Mouse (Mus musculus): ENCODE results near the gene Klrb1a. TPM values are rescaled to one million over a fixed set of nuclear protein-coding genes. Genes with fewer than 3 reads are reported as not detected.

The Klrb1a gene
- not detected for polyA plus RNA-seq (2014; fragmentation: Illumina TruSeq; extraction: RNeasy Lipid Tissue Mini Kit (QIAGEN cat#74804); ENCODE audit: low read depth, low replicate concordance)

GRCm38 (mm10) chr6:128623433-128623832 is at the start of gene Klrb1a:
TSS of gene Klrb1a (minus strand) at chr6:128623533.

DNA sequence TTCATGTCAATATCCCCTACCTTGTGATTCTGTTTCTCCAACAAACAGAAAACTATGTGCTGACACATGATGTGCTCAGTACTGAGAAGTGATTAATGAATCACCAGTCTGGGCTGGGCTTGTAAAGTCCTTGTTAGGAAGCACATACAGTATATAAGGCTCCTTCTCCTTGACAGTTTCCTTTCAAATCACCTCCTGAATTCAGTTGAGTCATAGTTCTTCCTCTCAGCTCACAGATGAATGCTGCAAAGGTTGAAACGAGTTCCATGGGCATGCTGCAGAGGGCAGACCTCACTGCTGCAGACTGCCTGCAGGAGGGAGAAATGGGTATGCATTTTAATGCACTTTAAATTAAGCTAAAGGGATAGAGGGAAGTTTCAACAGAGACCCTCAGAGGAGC is 38.9 kb upstream of the Klrb1a start, which contains the start of gene Clec2h:
Gene Clec2h (plus strand): TSS at position 180 of the 400 bp plus-strand sequence.

DNA sequence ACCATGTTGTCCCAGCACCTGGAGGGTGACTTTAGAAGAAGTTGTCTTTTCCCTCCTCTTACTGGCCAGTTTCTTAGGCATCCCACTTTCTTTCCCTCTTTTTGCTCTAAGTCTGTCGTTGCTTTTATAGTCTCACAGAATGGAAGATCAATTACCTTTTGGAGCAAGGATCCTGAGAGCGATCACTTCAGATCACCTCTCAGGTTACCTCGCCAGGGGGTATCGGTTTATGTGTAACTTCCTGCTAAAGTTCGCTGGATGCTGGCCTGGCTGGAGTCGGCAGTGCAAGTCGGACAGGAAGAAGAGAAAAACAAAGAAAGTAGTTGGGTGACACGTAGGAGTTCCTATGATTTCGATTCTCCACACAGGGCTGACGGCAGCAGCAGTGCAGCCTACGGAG is 41.8 kb downstream of the Klrb1a start, which contains the start of gene A2ml1:
Gene A2ml1 (minus strand): TSS at position 101 of the 400 bp plus-strand sequence.

Other genes with a start within 250 kb of the Klrb1a start
- not detected for gene Tex52, start 248.1 kb downstream of the Klrb1a start, polyA plus RNA-seq (2014; fragmentation: Illumina TruSeq; extraction: RNeasy Lipid Tissue Mini Kit (QIAGEN cat#74804); ENCODE audit: low read depth, low replicate concordance)
- not detected for gene Gm44596, start 248.0 kb downstream of the Klrb1a start, polyA plus RNA-seq (2014; fragmentation: Illumina TruSeq; extraction: RNeasy Lipid Tissue Mini Kit (QIAGEN cat#74804); ENCODE audit: low read depth, low replicate concordance)
- gene Nrip2, start 224.2 kb downstream of the Klrb1a start, polyA plus RNA-seq (2014; fragmentation: Illumina TruSeq; extraction: RNeasy Lipid Tissue Mini Kit (QIAGEN cat#74804); ENCODE audit: low read depth, low replicate concordance), result 2.7 TPM
- gene Itfg2, start 198.6 kb downstream of the Klrb1a start, polyA plus RNA-seq (2014; fragmentation: Illumina TruSeq; extraction: RNeasy Lipid Tissue Mini Kit (QIAGEN cat#74804); ENCODE audit: low read depth, low replicate concordance), result 19.0 TPM
- 373 TPM for gene Fkbp4, start 184.9 kb downstream of the Klrb1a start, polyA plus RNA-seq (2014; fragmentation: Illumina TruSeq; extraction: RNeasy Lipid Tissue Mini Kit (QIAGEN cat#74804); ENCODE audit: low read depth, low replicate concordance)
- 3.1 TPM for gene Pzp, start 96.8 kb downstream of the Klrb1a start, polyA plus RNA-seq (2014; fragmentation: Illumina TruSeq; extraction: RNeasy Lipid Tissue Mini Kit (QIAGEN cat#74804); ENCODE audit: low read depth, low replicate concordance)
- not detected for gene A2ml1, start 41.9 kb downstream of the Klrb1a start, polyA plus RNA-seq (2014; fragmentation: Illumina TruSeq; extraction: RNeasy Lipid Tissue Mini Kit (QIAGEN cat#74804); ENCODE audit: low read depth, low replicate concordance)
- gene Clec2h, start 38.9 kb upstream of the Klrb1a start, polyA plus RNA-seq (2014; fragmentation: Illumina TruSeq; extraction: RNeasy Lipid Tissue Mini Kit (QIAGEN cat#74804); ENCODE audit: low read depth, low replicate concordance), result not detected
- gene Klrb1, start 99.5 kb upstream of the Klrb1a start, polyA plus RNA-seq (2014; fragmentation: Illumina TruSeq; extraction: RNeasy Lipid Tissue Mini Kit (QIAGEN cat#74804); ENCODE audit: low read depth, low replicate concordance), result not detected
- gene Klrb1c, start 165.7 kb upstream of the Klrb1a start, polyA plus RNA-seq (2014; fragmentation: Illumina TruSeq; extraction: RNeasy Lipid Tissue Mini Kit (QIAGEN cat#74804); ENCODE audit: low read depth, low replicate concordance), result not detected
- not detected for gene Gm44511, start 202.8 kb upstream of the Klrb1a start, polyA plus RNA-seq (2014; fragmentation: Illumina TruSeq; extraction: RNeasy Lipid Tissue Mini Kit (QIAGEN cat#74804); ENCODE audit: low read depth, low replicate concordance)
- gene Klrb1b, start 202.8 kb upstream of the Klrb1a start, polyA plus RNA-seq (2014; fragmentation: Illumina TruSeq; extraction: RNeasy Lipid Tissue Mini Kit (QIAGEN cat#74804); ENCODE audit: low read depth, low replicate concordance), result not detected